Mouse (Mus musculus): ENCODE results near the gene Rmnd5b. TPM values are rescaled to one million over a fixed set of nuclear protein-coding genes. Genes with fewer than 3 reads are reported as not detected.

Rmnd5b gene
- polyA plus RNA-seq, 1 experiment = 41.0 TPM

GRCm38 (mm10) chr11:51650261-51650660 is 14.6 kb upstream of the Rmnd5b start:
- Histone ChIP-seq H3K4me3 (peak overlapping the region; percentile 54), H3ac (ENCODE audit: control insufficient read depth, insufficient read length) (peak overlapping the region; percentile 36), H3K4me2 (ENCODE audit: low read depth) (peak overlapping the region; percentile 90), H3K27me3 (ENCODE audit: control insufficient read depth, insufficient read depth, insufficient read length) (no peaks in the 10 kb centered on the region), H3K36me3 (ENCODE audit: control insufficient read depth, insufficient read depth) (no peaks in the 10 kb centered on the region), H3K79me2 (ENCODE audit: control insufficient read depth, insufficient read depth) (no peaks in the 10 kb centered on the region)
- TF ChIP-seq CEBPB (IDR thresholded peaks at IDR 0.05; ENCODE audit: insufficient read depth, poor library complexity, severe bottlenecking) = no peak
- no peak for TF ChIP-seq SRF (IDR thresholded peaks at IDR 0.05; ENCODE audit: control insufficient read depth, insufficient read length, low read depth)
- TF ChIP-seq MYOG (IDR thresholded peaks at IDR 0.05; ENCODE audit: control insufficient read depth in 1 of 3, insufficient read depth in 1 of 3, insufficient read length in 2 of 3, low read depth in 2 of 3) = no peak
- no peak for TF ChIP-seq E2F4 (IDR thresholded peaks at IDR 0.05; ENCODE audit: insufficient read depth)
- TF ChIP-seq REST (IDR thresholded peaks at IDR 0.05; ENCODE audit: insufficient read depth, insufficient read length) = no peak
- TF ChIP-seq TCF3 (IDR thresholded peaks at IDR 0.05; ENCODE audit: insufficient read length, low read depth) = no peak
- no peak for TF ChIP-seq MAX (IDR thresholded peaks at IDR 0.05; ENCODE audit: low read depth)
- TF ChIP-seq TCF12 (IDR thresholded peaks at IDR 0.05; ENCODE audit: insufficient read depth, poor library complexity, severe bottlenecking) = no peak

GRCm38 (mm10) chr11:51649889-51650199 is 14.1 kb upstream of the Rmnd5b start:
- Histone ChIP-seq H3K79me2 (ENCODE audit: control insufficient read depth, insufficient read depth) (no peaks in the 10 kb centered on the region), H3K27me3 (ENCODE audit: control insufficient read depth, insufficient read depth, insufficient read length) (no peaks in the 10 kb centered on the region), H3K4me2 (ENCODE audit: low read depth) (peak overlapping the region; percentile 90), H3K4me3 (peak overlapping the region; percentile 54), H3K36me3 (ENCODE audit: control insufficient read depth, insufficient read depth) (no peaks in the 10 kb centered on the region), H3ac (ENCODE audit: control insufficient read depth, insufficient read length) (peak overlapping the region; percentile 36)
- TF ChIP-seq POLR2A (IDR thresholded peaks at IDR 0.05; ENCODE audit: insufficient read length, low read depth) = no peak
- TF ChIP-seq USF1 (IDR thresholded peaks at IDR 0.05; ENCODE audit: low read depth) = no peak
- TF ChIP-seq POLR2AphosphoS2 (IDR thresholded peaks at IDR 0.05; ENCODE audit: insufficient read length, low read depth) = no peak
- TF ChIP-seq TCF3 (IDR thresholded peaks at IDR 0.05; ENCODE audit: insufficient read length, low read depth) = no peak
- TF ChIP-seq REST (IDR thresholded peaks at IDR 0.05; ENCODE audit: insufficient read depth, insufficient read length) = no peak
- TF ChIP-seq MAX (IDR thresholded peaks at IDR 0.05; ENCODE audit: low read depth) = no peak
- no peak for TF ChIP-seq MYOG (IDR thresholded peaks at IDR 0.05; ENCODE audit: control insufficient read depth in 1 of 3, insufficient read depth in 1 of 3, insufficient read length in 2 of 3, low read depth in 2 of 3)

GRCm38 (mm10) chr11:51649111-51649888 is 13.6 kb upstream of the Rmnd5b start:
- Histone ChIP-seq H3K27me3 (ENCODE audit: control insufficient read depth, insufficient read depth, insufficient read length) (no peaks in the 10 kb centered on the region), H3K4me3 (peak overlapping the region; percentile 54), H3K36me3 (ENCODE audit: control insufficient read depth, insufficient read depth) (no peaks in the 10 kb centered on the region), H3K79me2 (ENCODE audit: control insufficient read depth, insufficient read depth) (no peaks in the 10 kb centered on the region), H3ac (ENCODE audit: control insufficient read depth, insufficient read length) (no peak overlapping the region), H3K4me2 (ENCODE audit: low read depth) (peak overlapping the region; percentile 90)
- peak; percentile 32 to 96 (median 63) for TF ChIP-seq MYOG (IDR thresholded peaks at IDR 0.05; ENCODE audit: control insufficient read depth in 1 of 3, insufficient read depth in 1 of 3, insufficient read length in 2 of 3, low read depth in 2 of 3)
- TF ChIP-seq POLR2AphosphoS2 (IDR thresholded peaks at IDR 0.05; ENCODE audit: insufficient read length, low read depth) = no peak
- no peak for TF ChIP-seq REST (IDR thresholded peaks at IDR 0.05; ENCODE audit: insufficient read depth, insufficient read length)
- TF ChIP-seq SRF (IDR thresholded peaks at IDR 0.05; ENCODE audit: control insufficient read depth, insufficient read length, low read depth) = peak; percentile 69
- TF ChIP-seq POLR2A (IDR thresholded peaks at IDR 0.05; ENCODE audit: insufficient read length, low read depth) = no peak
- no peak for TF ChIP-seq CEBPB (IDR thresholded peaks at IDR 0.05; ENCODE audit: insufficient read depth, poor library complexity, severe bottlenecking)
- TF ChIP-seq MYOD1 (IDR thresholded peaks at IDR 0.05; ENCODE audit: control insufficient read depth in 1 of 3, insufficient read length in 2 of 3, low read depth in 2 of 3) = peak in 2 of 3 experiments; percentile 78 to 92
- peak; percentile 70 for TF ChIP-seq TCF3 (IDR thresholded peaks at IDR 0.05; ENCODE audit: insufficient read length, low read depth)
- no peak for TF ChIP-seq MAX (IDR thresholded peaks at IDR 0.05; ENCODE audit: low read depth)
- TF ChIP-seq E2F4 (IDR thresholded peaks at IDR 0.05; ENCODE audit: insufficient read depth) = no peak
- TF ChIP-seq USF1 (IDR thresholded peaks at IDR 0.05; ENCODE audit: low read depth) = no peak
- peak; percentile 66 for TF ChIP-seq TCF12 (IDR thresholded peaks at IDR 0.05; ENCODE audit: insufficient read depth, poor library complexity, severe bottlenecking)

- no peaks in the 10 kb centered on the region for H3K79me2 ChIP-seq (ENCODE audit: control insufficient read depth, insufficient read depth)
- TF ChIP-seq TCF3 (IDR thresholded peaks at IDR 0.05; ENCODE audit: insufficient read length, low read depth) = peak; percentile 22
- no peak for TF ChIP-seq POLR2A (IDR thresholded peaks at IDR 0.05; ENCODE audit: insufficient read length, low read depth)
- TF ChIP-seq POLR2AphosphoS2 (IDR thresholded peaks at IDR 0.05; ENCODE audit: insufficient read length, low read depth) = no peak
- no peak for TF ChIP-seq REST (IDR thresholded peaks at IDR 0.05; ENCODE audit: insufficient read depth, insufficient read length)
- TF ChIP-seq TCF12 (IDR thresholded peaks at IDR 0.05; ENCODE audit: insufficient read depth, poor library complexity, severe bottlenecking) = peak; percentile 37
- TF ChIP-seq CEBPB (IDR thresholded peaks at IDR 0.05; ENCODE audit: insufficient read depth, poor library complexity, severe bottlenecking) = no peak
- no peak for TF ChIP-seq USF1 (IDR thresholded peaks at IDR 0.05; ENCODE audit: low read depth)
- no peak for TF ChIP-seq SRF (IDR thresholded peaks at IDR 0.05; ENCODE audit: control insufficient read depth, insufficient read length, low read depth)
- peak; percentile 46 to 66 (median 58) for TF ChIP-seq MYOD1 (IDR thresholded peaks at IDR 0.05; ENCODE audit: control insufficient read depth in 1 of 3, insufficient read length in 2 of 3, low read depth in 2 of 3)
- TF ChIP-seq E2F4 (IDR thresholded peaks at IDR 0.05; ENCODE audit: insufficient read depth) = no peak
- peak; percentile 60 to 88 (median 84) for TF ChIP-seq MYOG (IDR thresholded peaks at IDR 0.05; ENCODE audit: control insufficient read depth in 1 of 3, insufficient read depth in 1 of 3, insufficient read length in 2 of 3, low read depth in 2 of 3)
- no peak for TF ChIP-seq MAX (IDR thresholded peaks at IDR 0.05; ENCODE audit: low read depth)
- no peak overlapping the region for H3ac ChIP-seq (ENCODE audit: control insufficient read depth, insufficient read length)
- H3K4me3 ChIP-seq = peak overlapping the region; percentile 54
- H3K4me2 ChIP-seq (ENCODE audit: low read depth) = peak overlapping the region; percentile 90
- H3K27me3 ChIP-seq (ENCODE audit: control insufficient read depth, insufficient read depth, insufficient read length) = no peaks in the 10 kb centered on the region
- H3K36me3 ChIP-seq (ENCODE audit: control insufficient read depth, insufficient read depth) = peaks cover 3% of the 10 kb centered on the region
Observed at GRCm38 (mm10) chr11:51648566-51648965, 12.9 kb upstream of the Rmnd5b start.
